Mouse (Mus musculus): Measurements from ENCODE around the gene Arntl2. TPM values are rescaled to one million over a fixed set of nuclear protein-coding genes. Genes with fewer than 3 reads are reported as not detected.

The Arntl2 gene
- total and polyA plus RNA-seq, 2 experiments from 2014 or later = 2.5 to 4.5 TPM

DNA sequence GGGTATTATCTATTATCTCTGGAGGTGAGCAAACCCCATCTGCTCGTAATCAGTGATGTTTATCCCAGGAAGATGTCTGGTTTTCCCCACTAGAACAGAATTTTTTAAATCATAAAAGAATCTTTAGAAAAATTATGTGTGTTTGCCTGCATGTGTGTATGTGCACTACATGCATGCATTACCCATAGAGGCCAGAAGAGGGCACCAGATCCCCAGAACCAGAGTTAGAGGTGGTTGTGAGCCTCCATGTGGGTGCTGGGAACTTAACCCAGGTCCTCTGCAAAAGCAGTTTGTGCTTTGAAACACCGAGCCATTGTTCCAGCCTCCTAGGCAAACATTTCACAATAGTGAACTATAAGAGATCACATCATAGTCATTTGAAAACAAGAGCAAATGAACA, 81.0 kb downstream of the Arntl2 start:
- H3K4me1 ChIP-seq (ENCODE audit: insufficient read depth, low read length) = no peaks in the 10 kb centered on the region
- H3K4me3 ChIP-seq (ENCODE audit: low read depth, low read length) = no peak overlapping the region
- no peaks in the 10 kb centered on the region for H3K36me3 ChIP-seq (ENCODE audit: insufficient read depth, low read length)
- no peak overlapping the region for H3K9ac ChIP-seq (replicated peaks; ENCODE audit: low read length, poor library complexity, severe bottlenecking)
- WGBS = 96% methylated on average over 2 of the region's 2 CpGs
- peak; percentile 43 for TF ChIP-seq CTCF (IDR thresholded peaks at IDR 0.05)
- no peaks in the 10 kb centered on the region for H3K9me3 ChIP-seq (ENCODE audit: low read length)
- H3K27me3 ChIP-seq (ENCODE audit: insufficient read depth, low read length) = no peaks in the 10 kb centered on the region
- no peak for ATAC-seq (ENCODE audit: low FRiP score)
- no peak overlapping the region for H3K27ac ChIP-seq (ENCODE audit: low read depth, low read length)
- no peak overlapping the region for H3K4me2 ChIP-seq (ENCODE audit: low read depth, low read length, poor library complexity, severe bottlenecking)
- DNase-seq (ENCODE audit: low spot score) = no peak

DNA sequence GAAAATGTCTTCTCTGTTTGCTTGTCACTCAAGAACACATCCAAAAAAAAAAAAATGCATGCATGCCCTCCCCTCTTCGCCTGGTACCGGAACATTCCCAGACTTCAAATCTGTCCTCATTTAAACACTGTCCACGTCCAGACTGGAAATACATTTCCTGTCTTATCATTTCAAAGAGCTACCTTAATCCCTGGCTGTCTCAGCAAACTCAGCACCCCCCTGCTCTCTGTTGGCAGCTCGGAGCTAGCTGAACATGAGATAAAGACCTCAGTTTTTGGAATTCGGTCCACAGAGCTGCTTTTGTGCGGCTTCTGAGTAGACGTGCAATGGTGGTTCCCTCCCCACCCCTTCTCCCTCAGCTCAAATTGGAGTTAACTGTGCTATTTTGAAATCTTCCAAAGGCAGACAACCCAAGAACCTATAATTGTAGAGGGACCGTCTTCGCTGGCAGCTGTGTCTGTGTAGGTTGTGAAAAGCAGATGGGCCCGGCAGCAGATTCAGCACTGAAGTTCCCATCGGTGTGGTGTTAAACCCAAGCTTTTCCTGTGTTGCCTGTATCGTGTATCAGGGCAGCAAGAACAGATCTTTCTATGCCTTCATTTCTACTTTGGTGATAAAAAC, 81.7 kb downstream of the Arntl2 start:
- Histone ChIP-seq H3K4me1 (ENCODE audit: insufficient read depth, low read length) (no peaks in the 10 kb centered on the region), H3K27ac (ENCODE audit: low read depth, low read length) (no peak overlapping the region), H3K27me3 (ENCODE audit: insufficient read depth, low read length) (no peaks in the 10 kb centered on the region), H3K4me2 (ENCODE audit: low read depth, low read length, poor library complexity, severe bottlenecking) (no peak overlapping the region), H3K4me3 (ENCODE audit: low read depth, low read length) (no peak overlapping the region), H3K36me3 (ENCODE audit: insufficient read depth, low read length) (no peaks in the 10 kb centered on the region), H3K9ac (replicated peaks; ENCODE audit: low read length, poor library complexity, severe bottlenecking) (no peak overlapping the region), H3K9me3 (ENCODE audit: low read length) (no peaks in the 10 kb centered on the region)
- no peak for ATAC-seq (ENCODE audit: low FRiP score)
- 78% methylated on average over 12 of the region's 12 CpGs for whole genome bisulfite sequencing
- no peak for DNase-seq (ENCODE audit: low spot score)
- TF ChIP-seq CTCF (IDR thresholded peaks at IDR 0.05) = no peak

DNA sequence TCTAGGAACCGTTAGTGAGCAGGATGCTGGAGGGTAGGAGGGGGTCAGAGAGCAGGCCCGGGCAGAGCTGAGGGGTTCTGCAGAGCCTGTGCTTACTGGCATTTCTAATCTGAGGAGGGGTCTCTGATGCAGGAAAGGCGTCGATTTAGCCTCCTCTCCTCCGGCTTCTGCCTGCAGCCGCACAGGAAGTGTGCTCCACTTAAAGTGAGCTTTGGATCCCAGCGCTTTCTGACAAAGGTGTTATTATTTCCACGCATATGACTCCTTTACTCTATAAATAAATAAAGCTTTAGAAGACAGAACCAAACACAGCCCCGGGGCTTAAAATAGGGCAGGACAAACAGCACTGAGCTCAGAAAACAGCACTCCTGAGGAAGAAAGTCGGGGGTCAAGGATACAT, 83.1 kb downstream of the Arntl2 start:
- no peak for TF ChIP-seq CTCF (IDR thresholded peaks at IDR 0.05)
- DNase-seq (ENCODE audit: low spot score) = no peak
- Histone ChIP-seq H3K9me3 (ENCODE audit: low read length) (no peaks in the 10 kb centered on the region), H3K9ac (replicated peaks; ENCODE audit: low read length, poor library complexity, severe bottlenecking) (no peak overlapping the region), H3K27me3 (ENCODE audit: insufficient read depth, low read length) (no peaks in the 10 kb centered on the region), H3K4me1 (ENCODE audit: insufficient read depth, low read length) (no peaks in the 10 kb centered on the region), H3K4me3 (ENCODE audit: low read depth, low read length) (no peak overlapping the region), H3K36me3 (ENCODE audit: insufficient read depth, low read length) (no peaks in the 10 kb centered on the region), H3K27ac (ENCODE audit: low read depth, low read length) (no peak overlapping the region), H3K4me2 (ENCODE audit: low read depth, low read length, poor library complexity, severe bottlenecking) (no peak overlapping the region)
- 64% methylated on average over 10 of the region's 10 CpGs for WGBS
- ATAC-seq (ENCODE audit: low FRiP score) = no peak

DNA sequence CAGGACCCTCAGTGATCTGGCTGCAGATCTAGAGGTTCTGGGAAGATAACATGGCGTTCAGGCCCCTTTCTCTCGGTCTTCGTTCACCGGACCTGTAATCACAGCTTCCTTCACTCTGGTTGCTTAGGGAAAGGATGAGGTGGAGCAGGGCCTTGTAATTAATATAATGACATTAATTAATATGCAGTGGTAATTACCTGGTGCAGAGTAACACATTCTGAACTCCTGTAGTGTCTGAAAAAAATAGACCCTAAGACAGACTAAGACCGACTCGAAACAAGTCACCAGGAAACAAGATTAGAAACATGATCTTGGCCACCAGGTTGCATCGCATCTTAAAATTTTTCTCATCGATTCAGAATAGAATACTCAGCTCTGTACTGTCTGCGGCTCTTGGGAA, 84.0 kb downstream of the Arntl2 start:
- Histone ChIP-seq H3K9ac (replicated peaks; ENCODE audit: low read length, poor library complexity, severe bottlenecking) (no peak overlapping the region), H3K4me3 (ENCODE audit: low read depth, low read length) (no peak overlapping the region), H3K36me3 (ENCODE audit: insufficient read depth, low read length) (no peaks in the 10 kb centered on the region), H3K27me3 (ENCODE audit: insufficient read depth, low read length) (no peaks in the 10 kb centered on the region), H3K4me1 (ENCODE audit: insufficient read depth, low read length) (no peaks in the 10 kb centered on the region), H3K9me3 (ENCODE audit: low read length) (no peaks in the 10 kb centered on the region), H3K4me2 (ENCODE audit: low read depth, low read length, poor library complexity, severe bottlenecking) (no peak overlapping the region), H3K27ac (ENCODE audit: low read depth, low read length) (no peak overlapping the region)
- ATAC-seq (ENCODE audit: low FRiP score) (no peak), DNase-seq (ENCODE audit: low spot score) (no peak)
- 86% methylated on average over 9 of the region's 9 CpGs for WGBS
- TF ChIP-seq CTCF (IDR thresholded peaks at IDR 0.05) = no peak

DNA sequence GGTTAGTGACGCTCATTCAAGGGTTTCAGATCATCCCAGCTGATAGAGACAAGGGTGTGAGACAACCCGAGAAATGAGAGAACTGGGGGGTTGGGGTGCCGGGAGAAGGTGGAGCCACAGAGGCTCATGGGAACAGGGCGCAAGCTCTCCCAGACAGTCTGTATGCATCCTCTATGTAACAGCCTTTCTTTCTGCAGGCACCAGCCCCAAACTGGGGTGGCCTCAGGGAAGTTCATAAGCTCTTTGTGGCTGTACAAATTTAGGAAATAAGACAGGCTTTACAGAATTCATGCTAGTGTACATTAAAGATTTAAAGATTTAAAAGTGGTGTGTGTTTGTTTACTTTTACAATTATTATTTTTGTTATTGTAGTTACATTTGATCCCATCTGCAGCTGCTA, 84.4 kb downstream of the Arntl2 start:
- H3K4me3 ChIP-seq (ENCODE audit: low read depth, low read length) = no peak overlapping the region
- no peaks in the 10 kb centered on the region for H3K36me3 ChIP-seq (ENCODE audit: insufficient read depth, low read length)
- no peaks in the 10 kb centered on the region for H3K27me3 ChIP-seq (ENCODE audit: insufficient read depth, low read length)
- ATAC-seq (ENCODE audit: low FRiP score) (no peak), DNase-seq (ENCODE audit: low spot score) (no peak)
- no peak overlapping the region for H3K27ac ChIP-seq (ENCODE audit: low read depth, low read length)
- WGBS = 81% methylated on average over 4 of the region's 4 CpGs
- no peak overlapping the region for H3K4me2 ChIP-seq (ENCODE audit: low read depth, low read length, poor library complexity, severe bottlenecking)
- no peaks in the 10 kb centered on the region for H3K9me3 ChIP-seq (ENCODE audit: low read length)
- no peaks in the 10 kb centered on the region for H3K4me1 ChIP-seq (ENCODE audit: insufficient read depth, low read length)
- no peak for TF ChIP-seq CTCF (IDR thresholded peaks at IDR 0.05)
- no peak overlapping the region for H3K9ac ChIP-seq (replicated peaks; ENCODE audit: low read length, poor library complexity, severe bottlenecking)

DNA sequence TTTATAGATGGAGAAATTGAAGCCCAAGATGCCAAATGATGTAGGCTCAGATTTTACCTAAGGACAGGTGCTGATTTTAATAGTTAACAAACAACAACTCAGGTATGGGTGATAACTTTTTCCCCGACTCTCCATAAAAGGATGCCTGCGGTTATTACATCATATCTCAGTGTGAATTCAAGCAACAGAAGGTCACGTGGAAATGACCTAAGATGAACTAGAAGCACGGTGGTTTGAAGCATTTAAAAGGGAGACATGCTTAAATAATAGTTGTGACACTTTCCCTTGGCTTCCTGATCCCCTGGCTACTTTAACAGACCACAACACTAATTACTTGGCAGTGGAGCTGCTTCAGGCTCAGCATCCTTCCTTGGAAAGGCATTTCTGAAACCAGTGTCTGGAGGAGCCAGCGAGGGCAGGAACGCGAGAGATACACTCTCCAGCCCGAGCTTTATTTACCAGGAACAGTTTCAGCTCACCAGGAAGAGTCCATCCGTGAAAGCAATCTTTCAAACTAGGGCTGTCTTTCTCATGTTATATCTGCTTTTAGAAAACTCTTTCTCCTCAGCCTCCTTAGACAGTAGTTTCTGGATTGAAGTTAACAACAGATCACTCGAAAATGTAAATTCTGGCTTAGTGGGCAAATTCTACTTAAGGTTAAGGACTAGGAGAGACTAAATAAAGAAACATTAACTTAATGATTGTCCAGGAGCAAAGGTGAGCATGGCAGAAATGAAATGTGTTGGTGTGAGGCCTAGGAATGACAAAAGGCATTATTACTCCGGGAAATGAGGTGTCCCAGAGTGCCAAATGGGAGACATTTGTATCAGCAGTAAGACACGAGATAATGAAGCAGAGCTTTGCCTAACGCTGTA, 86.3 kb downstream of the Arntl2 start:
- Histone ChIP-seq H3K27ac (ENCODE audit: low read depth, low read length) (no peak overlapping the region), H3K36me3 (ENCODE audit: insufficient read depth, low read length) (no peaks in the 10 kb centered on the region), H3K9ac (replicated peaks; ENCODE audit: low read length, poor library complexity, severe bottlenecking) (no peak overlapping the region), H3K27me3 (ENCODE audit: insufficient read depth, low read length) (no peaks in the 10 kb centered on the region), H3K9me3 (ENCODE audit: low read length) (no peaks in the 10 kb centered on the region), H3K4me1 (ENCODE audit: insufficient read depth, low read length) (no peaks in the 10 kb centered on the region), H3K4me3 (ENCODE audit: low read depth, low read length) (no peak overlapping the region), H3K4me2 (ENCODE audit: low read depth, low read length, poor library complexity, severe bottlenecking) (no peak overlapping the region)
- TF ChIP-seq CTCF (IDR thresholded peaks at IDR 0.05) = no peak
- DNase-seq (ENCODE audit: low spot score) (no peak), ATAC-seq (ENCODE audit: low FRiP score) (no peak)
- WGBS = 74% methylated on average over 13 of the region's 13 CpGs

Other genes with a start within 250 kb of the Arntl2 start
- gene Fgfr1op2, start 218.9 kb upstream of the Arntl2 start, total RNA-seq (2014; rRNA removed) = 20.9 and 24.6 TPM in 2 replicates
- 33.4 and 37.7 TPM in 2 replicates for gene Fgfr1op2, start 218.9 kb upstream of the Arntl2 start, polyA plus RNA-seq (2015; fragmentation: Nextera tagmentation; extraction: Ambion mirVana)
- 20.8 and 36.2 TPM in 2 replicates for gene Ints13, start 218.2 kb upstream of the Arntl2 start, total RNA-seq (2014; rRNA removed)
- gene Ints13, start 218.2 kb upstream of the Arntl2 start, polyA plus RNA-seq (2015; fragmentation: Nextera tagmentation; extraction: Ambion mirVana) = 18.1 and 18.4 TPM in 2 replicates
- gene Med21, start 153.5 kb upstream of the Arntl2 start, total RNA-seq (2014; rRNA removed) = 34.6 and 50.9 TPM in 2 replicates
- 101 and 106 TPM in 2 replicates for gene Med21, start 153.5 kb upstream of the Arntl2 start, polyA plus RNA-seq (2015; fragmentation: Nextera tagmentation; extraction: Ambion mirVana)
- 44.3 and 49.8 TPM in 2 replicates for gene Tm7sf3, start 153.2 kb upstream of the Arntl2 start, total RNA-seq (2014; rRNA removed)
- gene Tm7sf3, start 153.2 kb upstream of the Arntl2 start, polyA plus RNA-seq (2015; fragmentation: Nextera tagmentation; extraction: Ambion mirVana) = 36.3 and 38.3 TPM in 2 replicates
- 6.6 and 8.2 TPM in 2 replicates for gene Stk38l, start 71.1 kb upstream of the Arntl2 start, total RNA-seq (2014; rRNA removed)
- 12.4 and 12.9 TPM in 2 replicates for gene Stk38l, start 71.1 kb upstream of the Arntl2 start, polyA plus RNA-seq (2015; fragmentation: Nextera tagmentation; extraction: Ambion mirVana)
- gene Smco2, start 54.0 kb downstream of the Arntl2 start, total RNA-seq (2014; rRNA removed) = not detected in 2 replicates
- not detected in 2 replicates for gene Smco2, start 54.0 kb downstream of the Arntl2 start, polyA plus RNA-seq (2015; fragmentation: Nextera tagmentation; extraction: Ambion mirVana)
- 23.7 and 25.0 TPM in 2 replicates for gene Ppfibp1, start 92.4 kb downstream of the Arntl2 start, total RNA-seq (2014; rRNA removed)
- gene Ppfibp1, start 92.4 kb downstream of the Arntl2 start, polyA plus RNA-seq (2015; fragmentation: Nextera tagmentation; extraction: Ambion mirVana) = 21.6 and 25.4 TPM in 2 replicates
- not detected in 2 replicates for gene 1700034J05Rik, start 158.4 kb downstream of the Arntl2 start, total RNA-seq (2014; rRNA removed)
- gene 1700034J05Rik, start 158.4 kb downstream of the Arntl2 start, polyA plus RNA-seq (2015; fragmentation: Nextera tagmentation; extraction: Ambion mirVana) = not detected in 2 replicates
- 0.49 and 0.90 TPM in 2 replicates for gene Rep15, start 236.5 kb downstream of the Arntl2 start, total RNA-seq (2014; rRNA removed)
- gene Rep15, start 236.5 kb downstream of the Arntl2 start, polyA plus RNA-seq (2015; fragmentation: Nextera tagmentation; extraction: Ambion mirVana) = 0.59 and 0.83 TPM in 2 replicates
- 8.9 and 9.4 TPM in 2 replicates for gene Mrps35, start 246.7 kb downstream of the Arntl2 start, total RNA-seq (2014; rRNA removed)
- 61.0 and 72.6 TPM in 2 replicates for gene Mrps35, start 246.7 kb downstream of the Arntl2 start, polyA plus RNA-seq (2015; fragmentation: Nextera tagmentation; extraction: Ambion mirVana)